Mouse (Mus musculus): ENCODE data around the gene Dus1l. TPM values are rescaled to one million over a fixed set of nuclear protein-coding genes. Genes with fewer than 3 reads are reported as not detected.
"Not testable (repeated sequence)": the region's sequence is repeated elsewhere in the genome, so short reads cannot be mapped to it uniquely, and the experiment has no call there.

The Dus1l gene
- polyA plus RNA-seq, 1 experiment from 2014 or later = 39.8 TPM

GRCm38 (mm10) chr11:120785145-120785544 lies 11.1 kb downstream of the Dus1l start:
- Histone ChIP-seq H3K9me3 (ENCODE audit: control insufficient read depth, low read length) (no peaks in the 10 kb centered on the region), H3K9ac (ENCODE audit: low read length) (peak overlapping the region; percentile 91), H3K27me3 (ENCODE audit: control insufficient read depth, insufficient read depth, low read length) (no peaks in the 10 kb centered on the region), H3K4me2 (replicated peaks; ENCODE audit: low read depth) (peak overlapping the region; percentile 94), H3K4me3 (ENCODE audit: low read depth, low read length) (peak overlapping the region; percentile 84), H3K4me1 (replicated peaks; ENCODE audit: control insufficient read depth, insufficient read depth) (0 out of 2 replicates have a peak, but pooled peaks cover 5% of the 10 kb centered on the region), H3K27ac (replicated peaks) (no peak overlapping the region), H3K36me3 (ENCODE audit: control insufficient read depth, insufficient read depth, low read length) (peaks cover 11% of the 10 kb centered on the region)
- no peak for TF ChIP-seq CTCF (IDR thresholded peaks at IDR 0.05; ENCODE audit: low read depth)
- TF ChIP-seq EP300 (optimal IDR thresholded peaks at IDR 0.05) = no peak
- DNase-seq (ENCODE audit: low spot score) (no peak), ATAC-seq (ENCODE audit: low FRiP score, low TSS enrichment) (no peak)
- WGBS = 30% methylated on average over 9 of the region's 9 CpGs

- no peaks in the 10 kb centered on the region for H3K27me3 ChIP-seq (ENCODE audit: control insufficient read depth, insufficient read depth, low read length)
- H3K9me3 ChIP-seq (ENCODE audit: control insufficient read depth, low read length) = no peaks in the 10 kb centered on the region
- H3K4me1 ChIP-seq (replicated peaks; ENCODE audit: control insufficient read depth, insufficient read depth) = 0 out of 2 replicates have a peak, but pooled peaks cover 5% of the 10 kb centered on the region
- TF ChIP-seq CTCF (IDR thresholded peaks at IDR 0.05; ENCODE audit: low read depth) (no peak), EP300 (optimal IDR thresholded peaks at IDR 0.05) (no peak)
- under 1% methylated on average over 79 of the region's 107 CpGs for WGBS
- H3K4me3 ChIP-seq (ENCODE audit: low read depth, low read length) = peak within 1 kb of the TSS; percentile 84
- peak; percentile 79 for ATAC-seq (ENCODE audit: low FRiP score, low TSS enrichment)
- peak; percentile 90 for DNase-seq (ENCODE audit: low spot score)
- peak within 1 kb of the TSS; percentile 94 for H3K4me2 ChIP-seq (replicated peaks; ENCODE audit: low read depth)
- peak within 1 kb of the TSS; percentile 88 for H3K27ac ChIP-seq (replicated peaks)
- H3K36me3 ChIP-seq (ENCODE audit: control insufficient read depth, insufficient read depth, low read length) = peaks cover 2% of the 10 kb centered on the region; the same call in 1 of the 2 replicates
- H3K9ac ChIP-seq (ENCODE audit: low read length) = peak within 1 kb of the TSS; percentile 91
These were observed 12.0 kb downstream of the Dus1l start, which contains the start of the genes Rfng and Gps1 for GRCm38 (mm10) chr11:120784064-120784791. Gene Rfng, minus strand, starts transcription at chr11:120784207. Gene Gps1, plus strand, starts transcription at chr11:120784272.

GRCm38 (mm10) chr11:120783426-120784063 lies 12.7 kb downstream of the Dus1l start:
- DNase-seq (ENCODE audit: low spot score) (no peak), ATAC-seq (ENCODE audit: low FRiP score, low TSS enrichment) (0 out of 2 replicates have a peak, but pooled peaks have one; percentile 8)
- WGBS = 1% methylated on average over 42 of the region's 42 CpGs
- 0 out of 2 replicates have a peak, but pooled peaks cover 5% of the 10 kb centered on the region for H3K4me1 ChIP-seq (replicated peaks; ENCODE audit: control insufficient read depth, insufficient read depth)
- peak overlapping the region; percentile 91 for H3K9ac ChIP-seq (ENCODE audit: low read length)
- H3K4me3 ChIP-seq (ENCODE audit: low read depth, low read length) = peak overlapping the region; percentile 84
- TF ChIP-seq CTCF (IDR thresholded peaks at IDR 0.05; ENCODE audit: low read depth) = no peak
- TF ChIP-seq EP300 (optimal IDR thresholded peaks at IDR 0.05) = no peak
- H3K9me3 ChIP-seq (ENCODE audit: control insufficient read depth, low read length) = no peaks in the 10 kb centered on the region
- H3K27ac ChIP-seq (replicated peaks) = peak overlapping the region; percentile 88
- peak overlapping the region; percentile 94 for H3K4me2 ChIP-seq (replicated peaks; ENCODE audit: low read depth)
- no peaks in the 10 kb centered on the region for H3K27me3 ChIP-seq (ENCODE audit: control insufficient read depth, insufficient read depth, low read length)
- peaks cover 2% of the 10 kb centered on the region; the same call in 1 of the 2 replicates for H3K36me3 ChIP-seq (ENCODE audit: control insufficient read depth, insufficient read depth, low read length)

GRCm38 (mm10) chr11:120781361-120781760 lies 14.8 kb downstream of the Dus1l start:
- H3K4me1 ChIP-seq (replicated peaks; ENCODE audit: control insufficient read depth, insufficient read depth); H3K4me3 ChIP-seq (ENCODE audit: low read depth, low read length); H3K27me3 ChIP-seq (ENCODE audit: control insufficient read depth, insufficient read depth, low read length); DNase-seq (ENCODE audit: low spot score); H3K27ac ChIP-seq (replicated peaks); H3K9me3 ChIP-seq (ENCODE audit: control insufficient read depth, low read length); H3K36me3 ChIP-seq (ENCODE audit: control insufficient read depth, insufficient read depth, low read length); H3K4me2 ChIP-seq (replicated peaks; ENCODE audit: low read depth); ATAC-seq (ENCODE audit: low FRiP score, low TSS enrichment); H3K9ac ChIP-seq (ENCODE audit: low read length): not testable (repeated sequence)
- WGBS = 89% methylated on average over 6 of the region's 6 CpGs

- Histone ChIP-seq H3K27ac (replicated peaks) (no peak overlapping the region), H3K4me2 (replicated peaks; ENCODE audit: low read depth) (no peak overlapping the region), H3K9ac (ENCODE audit: low read length) (no peak overlapping the region), H3K36me3 (ENCODE audit: control insufficient read depth, insufficient read depth, low read length) (no peaks in the 10 kb centered on the region; the same call in 1 of the 2 replicates), H3K4me3 (ENCODE audit: low read depth, low read length) (no peak overlapping the region), H3K9me3 (ENCODE audit: control insufficient read depth, low read length) (no peaks in the 10 kb centered on the region), H3K4me1 (replicated peaks; ENCODE audit: control insufficient read depth, insufficient read depth) (0 out of 2 replicates have a peak, but pooled peaks cover 5% of the 10 kb centered on the region), H3K27me3 (ENCODE audit: control insufficient read depth, insufficient read depth, low read length) (no peaks in the 10 kb centered on the region)
- WGBS = 90% methylated on average over 1 of the region's 1 CpGs
- no peak for ATAC-seq (ENCODE audit: low FRiP score, low TSS enrichment)
- TF ChIP-seq EP300 (optimal IDR thresholded peaks at IDR 0.05) (no peak), CTCF (IDR thresholded peaks at IDR 0.05; ENCODE audit: low read depth) (no peak)
- DNase-seq (ENCODE audit: low spot score) = no peak
These were observed 16.3 kb downstream of the Dus1l start for GRCm38 (mm10) chr11:120779876-120780275.
